Mouse (Mus musculus) kidney, adult 10 weeks (tissue): Measurements from ENCODE around the gene Ppat. TPM values are rescaled to one million over a fixed set of nuclear protein-coding genes. Genes with fewer than 3 reads are reported as not detected.

Experiments used
- polyA plus RNA-seq: library from polyadenylated mRNA; stranded (reverse); fragments of 350-450 nt; fragmentation: Illumina TruSeq; extraction: RNeasy Lipid Tissue Mini Kit (QIAGEN cat#74804); gene quantifications from one replicate; pipeline ENCODE4 v1.2.3, GENCODE M21; 2014; ENCODE audit warnings: low read depth, low replicate concordance

Ppat gene
- 68.3 TPM for polyA plus RNA-seq

GRCm38 (mm10) chr5:76951106-76952027 is at the start of gene Ppat, which contains the start of gene Paics:
Gene Ppat, minus strand, starts transcription at chr5:76951578.
Gene Paics, plus strand, starts transcription at chr5:76951307.

GRCm38 (mm10) chr5:76974554-76975285 is 23.3 kb upstream of the Ppat start, which contains the start of gene Srp72:
Gene Srp72, plus strand, starts transcription at chr5:76974683.

GRCm38 (mm10) chr5:76905405-76906154 is 45.8 kb downstream of the Ppat start, which contains the start of gene Aasdh:
Gene Aasdh, minus strand, starts transcription at chr5:76905514.

Other genes starting within 250 kb of the Ppat start
- 23.5 TPM for gene Aasdh, start 46.1 kb downstream of the Ppat start, polyA plus RNA-seq
- gene Paics, start 271 bp downstream of the Ppat start, polyA plus RNA-seq: 460 TPM
- gene Srp72, start 23.1 kb upstream of the Ppat start, polyA plus RNA-seq: 134 TPM
- not detected for gene Arl9, start 52.5 kb upstream of the Ppat start, polyA plus RNA-seq
- gene Thegl, start 64.4 kb upstream of the Ppat start, polyA plus RNA-seq: not detected
- 8.4 TPM for gene Hopx, start 163.5 kb upstream of the Ppat start, polyA plus RNA-seq